Mouse (Mus musculus) ES-Bruce4 (cell line): Measurements from ENCODE around the gene Mcf2.

Source experiments
- CTCF ChIP-seq: IDR thresholded peaks from one replicate; pipeline ENCODE4 v1.8.1; 2011; ENCODE audit warnings: low read depth, low read length
- EP300 ChIP-seq: IDR thresholded peaks from 2 replicates; pipeline ENCODE4 v1.6.1; 2011; ENCODE audit warnings: low read depth, low read length; ENCODE audit not compliant: insufficient read depth
- POLR2A ChIP-seq: IDR thresholded peaks from one replicate; pipeline ENCODE4 v1.8.1; 2011; ENCODE audit warnings: low read length; ENCODE audit not compliant: insufficient read depth

DNA sequence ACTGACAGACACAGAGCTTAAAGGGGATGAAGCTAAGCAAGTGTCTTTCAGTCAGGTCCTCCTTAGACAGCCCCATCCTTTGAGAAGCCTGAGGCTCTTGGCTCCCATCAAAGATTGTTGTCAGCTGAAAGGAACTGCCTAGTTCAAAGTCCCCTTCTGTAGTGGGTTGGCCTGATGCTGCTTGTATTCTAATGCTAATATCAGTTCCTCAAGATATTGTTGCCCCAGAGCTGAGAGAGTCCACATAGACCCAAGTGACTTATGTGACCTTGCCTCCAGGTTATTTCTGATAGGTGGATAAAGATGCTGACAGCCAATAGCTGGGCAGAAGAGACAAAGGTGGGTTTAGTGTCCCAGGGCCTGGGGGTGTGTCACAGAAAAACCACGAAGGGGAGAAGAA, 8.8 kb upstream of the Mcf2 start:
- TF ChIP-seq CTCF, result no peak
- TF ChIP-seq POLR2A, result no peak
- 0 out of 2 replicates have a peak, but pooled peaks have one; percentile 4 for TF ChIP-seq EP300
